Mouse (Mus musculus) thymus, adult 2 months (tissue): Measurements from ENCODE around the gene Sorl1. TPM values are rescaled to one million over a fixed set of nuclear protein-coding genes. Genes with fewer than 3 reads are reported as not detected.
A peak's percentile ranks its signal among the peaks of the same experiment; 100 is the strongest.

Experiments used
- DNase-seq: peaks from one replicate; pipeline ENCODE4 v3.0.0; 2021
- H3K27ac ChIP-seq: fragments of 200-500 bp; 2 replicates; pipeline ENCODE4 v1.5.1; 2012; ENCODE audit warnings: low read length, control low read depth; ENCODE audit not compliant: control insufficient read depth, insufficient read depth
- H3K27me3 ChIP-seq: fragments of 200-500 bp; 2 replicates; pipeline ENCODE4 v1.6.1; 2012; ENCODE audit warnings: mild to moderate bottlenecking, low read length, moderate library complexity, mixed read lengths; ENCODE audit not compliant: control insufficient read depth, insufficient read depth
- H3K36me3 ChIP-seq: fragments of 200-500 bp; 2 replicates; pipeline ENCODE4 v1.6.1; 2012; ENCODE audit warnings: mild to moderate bottlenecking, low read length, moderate library complexity; ENCODE audit not compliant: control insufficient read depth, insufficient read depth
- H3K4me1 ChIP-seq: fragments of 200-500 bp; replicated peaks from 2 replicates; pipeline ENCODE4 v1.6.1; 2012; ENCODE audit warnings: low read length; ENCODE audit not compliant: control insufficient read depth, insufficient read depth
- H3K4me3 ChIP-seq: fragments of 200-500 bp; 2 replicates; pipeline ENCODE4 v1.5.1; 2012; ENCODE audit warnings: mild to moderate bottlenecking, low read length, control low read depth, moderate library complexity; ENCODE audit not compliant: control insufficient read depth, insufficient read depth
- CTCF ChIP-seq: fragments of 200-500 bp; IDR thresholded peaks from 2 replicates; pipeline ENCODE4 v1.5.1; 2012; ENCODE audit warnings: mild to moderate bottlenecking, control low read depth, low read length, moderate library complexity, borderline replicate concordance; ENCODE audit not compliant: control insufficient read depth, poor library complexity, insufficient read depth; ENCODE audit errors: extremely low read depth
- POLR2A ChIP-seq: fragments of 200-500 bp; IDR thresholded peaks from 2 replicates; pipeline ENCODE4 v1.6.1; 2012; ENCODE audit warnings: mild to moderate bottlenecking, low read length, control low read depth, moderate library complexity; ENCODE audit not compliant: control insufficient read depth, poor library complexity, insufficient read depth; ENCODE audit errors: extremely low read depth
- WGBS: fragments of 180-500 bp; shearing (Covaris S2); methylation state at CpG from one replicate; pipeline ENCODE4 v1.1.7; 2018; 5-methylcytosine and 5-hydroxymethylcytosine counted together
- polyA plus RNA-seq: library from polyadenylated mRNA; depleted of rRNA; stranded (reverse); fragments of >200 nt; gene quantifications from 2 replicates; pipeline ENCODE4 v1.2.3, GENCODE M21; 2012; rRNA removed

Sorl1 gene
- 21.9 and 27.7 TPM in 2 replicates for polyA plus RNA-seq

GRCm38 (mm10) chr9:42123713-42124576 lies at the start of gene Sorl1:
Gene Sorl1 (minus strand): TSS chr9:42124297.
- DNase-seq = peak; percentile 84
- H3K27ac ChIP-seq = no peak within 1 kb of the TSS
- 1% methylated on average over 87 of the region's 94 CpGs for WGBS
- peaks cover 8% of the 10 kb centered on the region for H3K4me1 ChIP-seq
- no peaks in the 10 kb centered on the region; the same call in 1 of the 2 replicates for H3K27me3 ChIP-seq
- TF ChIP-seq POLR2A (no peak), CTCF (peak; percentile 41; the same call in 1 of the 2 replicates)
- H3K4me3 ChIP-seq = peak within 1 kb of the TSS; percentile 76
- no peaks in the 10 kb centered on the region for H3K36me3 ChIP-seq

- TF ChIP-seq POLR2A (no peak), CTCF (no peak)
- Histone ChIP-seq H3K27me3 (no peaks in the 10 kb centered on the region), H3K27ac (no peak overlapping the region), H3K36me3 (no peaks in the 10 kb centered on the region), H3K4me1 (no peaks in the 10 kb centered on the region), H3K4me3 (no peak overlapping the region)
- DNase-seq = no peak
- 90% methylated on average over 3 of the region's 3 CpGs for WGBS
These were observed 49.7 kb upstream of the Sorl1 start for GRCm38 (mm10) chr9:42173781-42174180.

GRCm38 (mm10) chr9:42169491-42169890 lies 45.4 kb upstream of the Sorl1 start:
- Histone ChIP-seq H3K27ac (no peak overlapping the region), H3K27me3 (no peaks in the 10 kb centered on the region), H3K36me3 (no peaks in the 10 kb centered on the region), H3K4me3 (no peak overlapping the region), H3K4me1 (no peaks in the 10 kb centered on the region)
- 90% methylated on average over 8 of the region's 8 CpGs for WGBS
- no peak for TF ChIP-seq POLR2A
- no peak for TF ChIP-seq CTCF
- no peak for DNase-seq

GRCm38 (mm10) chr9:42169025-42169424 lies 44.9 kb upstream of the Sorl1 start:
- Histone ChIP-seq H3K36me3 (no peaks in the 10 kb centered on the region), H3K27ac (no peak overlapping the region), H3K4me1 (no peaks in the 10 kb centered on the region), H3K4me3 (no peak overlapping the region), H3K27me3 (no peaks in the 10 kb centered on the region)
- WGBS = 97% methylated on average over 7 of the region's 7 CpGs
- TF ChIP-seq POLR2A (no peak), CTCF (no peak)
- DNase-seq = no peak

GRCm38 (mm10) chr9:42164930-42165329 lies 40.8 kb upstream of the Sorl1 start:
- WGBS = 64% methylated on average over 2 of the region's 2 CpGs
- no peak for DNase-seq
- Histone ChIP-seq H3K27ac (no peak overlapping the region), H3K4me1 (no peaks in the 10 kb centered on the region), H3K36me3 (no peaks in the 10 kb centered on the region), H3K27me3 (no peaks in the 10 kb centered on the region), H3K4me3 (no peak overlapping the region)
- TF ChIP-seq CTCF (no peak), POLR2A (no peak)

- H3K36me3 ChIP-seq = no peaks in the 10 kb centered on the region
- no peak for DNase-seq
- no peak overlapping the region for H3K4me3 ChIP-seq
- 84% methylated on average over 4 of the region's 4 CpGs for WGBS
- no peak overlapping the region for H3K27ac ChIP-seq
- H3K27me3 ChIP-seq = no peaks in the 10 kb centered on the region
- H3K4me1 ChIP-seq = peaks cover 8% of the 10 kb centered on the region
- TF ChIP-seq CTCF = no peak
- no peak for TF ChIP-seq POLR2A
These were observed 38.9 kb upstream of the Sorl1 start for GRCm38 (mm10) chr9:42163011-42163410.
